ENCODE assay signal across 10 mouse cellular contexts in genomic region chr17:53688321-53688720, GRCm38 (mm10). TPM values are rescaled to one million over a fixed set of nuclear protein-coding genes. Genes with fewer than 3 reads are reported as not detected.
DNase-seq lines count a peak whose midpoint lies in the region; ATAC-seq and TF ChIP-seq lines count a peak whose summit lies in the region.
"Had no signal": no experiment of that assay in that cellular context is flagged by ENCODE, and none has a peak within 500 bp of the region (broad histone marks: within the 10 kb centered on the region; RNA-seq: fewer than 3 reads in every experiment).

No protein-coding gene starts in this region.

- 15% methylated on average over 1 of the region's 1 CpGs for WGBS in heart, embryonic 14.5 days
- whole genome bisulfite sequencing in hindbrain, embryonic 10.5 days: 20% methylated on average over 1 of the region's 1 CpGs
- 6% methylated on average over 1 of the region's 1 CpGs for WGBS in liver, postnatal 0 days (ENCODE audit: insufficient replicate concordance)

- H3K9ac ChIP-seq in heart, embryonic 14.5 days (ENCODE audit: low read length): peak overlapping the region; percentile 82
- peak overlapping the region; percentile 64; the same call in 1 of the 2 replicates for H3K9ac ChIP-seq in ES-E14 (ENCODE audit: insufficient read depth, low read depth, low read length, poor library complexity, severe bottlenecking)
- H3K9ac ChIP-seq in liver, postnatal 0 days (replicated peaks): peak overlapping the region; percentile 89

- peaks cover 0 to 13% of the 10 kb centered on the region in 2 experiments; a peak in 1 of 4 replicates for H3K4me1 ChIP-seq in heart, embryonic 14.5 days (ENCODE audit: control insufficient read depth in 2 of 2, insufficient read depth in 2 of 2, low read length in 2 of 2)
- peaks cover 0 to 2% of the 10 kb centered on the region in 2 experiments; a peak in 2 of 4 replicates for H3K4me1 ChIP-seq in ES-E14 (ENCODE audit: control insufficient read depth in 2 of 2, insufficient read depth in 2 of 2, low read length in 2 of 2, poor library complexity in 1 of 2)
- peaks cover 22% of the 10 kb centered on the region for H3K4me1 ChIP-seq in hindbrain, embryonic 10.5 days (replicated peaks)
- peaks cover 5% of the 10 kb centered on the region for H3K4me1 ChIP-seq in liver, postnatal 0 days (ENCODE audit: insufficient read depth)

- TF ChIP-seq EP300 in liver, postnatal 0 days (IDR thresholded peaks at IDR 0.05; ENCODE audit: low read depth): no peak

- no peaks in the 10 kb centered on the region for H3K9me3 ChIP-seq in heart, embryonic 14.5 days (ENCODE audit: control insufficient read depth, low read length)
- H3K9me3 ChIP-seq in ES-E14 (ENCODE audit: control insufficient read depth, insufficient read depth, low read depth, low read length): no peaks in the 10 kb centered on the region
- H3K9me3 ChIP-seq in hindbrain, embryonic 10.5 days: no peaks in the 10 kb centered on the region
- no peaks in the 10 kb centered on the region for H3K9me3 ChIP-seq in liver, postnatal 0 days (ENCODE audit: low read length)

- in situ Hi-C loops in ES-E14 (cut with MboI; ENCODE audit: low sequenced_read_pairs in 2 of 2, unreplicated experiment in 2 of 2): no loop called here

- no peaks in the 10 kb centered on the region for H3K27me3 ChIP-seq in heart, embryonic 14.5 days (ENCODE audit: control insufficient read depth, insufficient read depth, low read length)
- H3K27me3 ChIP-seq in hindbrain, embryonic 10.5 days (ENCODE audit: insufficient read depth, poor library complexity, severe bottlenecking): no peaks in the 10 kb centered on the region
- H3K27me3 ChIP-seq in liver, postnatal 0 days (ENCODE audit: insufficient read depth, low read length): no peaks in the 10 kb centered on the region

- H3K27ac ChIP-seq in heart, embryonic 14.5 days (replicated peaks in 1 of 2; ENCODE audit: control insufficient read depth in 1 of 2, insufficient read depth in 1 of 2, low read depth in 2 of 2, low read length in 2 of 2): no peak overlapping the region
- no peak overlapping the region for H3K27ac ChIP-seq in ES-E14 (ENCODE audit: insufficient read depth, low read depth, low read length, poor library complexity, severe bottlenecking)
- H3K27ac ChIP-seq in hindbrain, embryonic 10.5 days: peak overlapping the region; percentile 95
- 0 out of 2 replicates have a peak overlapping the region, but pooled peaks have one; percentile 99 for H3K27ac ChIP-seq in liver, postnatal 0 days (ENCODE audit: low read depth)

- peak overlapping the region; percentile 76 for H3K4me2 ChIP-seq in heart, embryonic 14.5 days (ENCODE audit: low read length)
- H3K4me2 ChIP-seq in liver, postnatal 0 days (ENCODE audit: low read depth, low read length): peak overlapping the region; percentile 92

- ATAC-seq in heart, embryonic 14.5 days (ENCODE audit: insufficient number of reproducible peaks, insufficient read depth, low FRiP score, low read depth): no peak
- no peak for ATAC-seq in liver, postnatal 0 days
- no peak for ATAC-seq in monocyte, adult 5-6 weeks (replicated peaks; ENCODE audit: insufficient number of reproducible peaks, low FRiP score, low TSS enrichment, poor library complexity, severe bottlenecking)

- H3K4me3 ChIP-seq in heart, embryonic 14.5 days (ENCODE audit: control insufficient read depth in 1 of 2, insufficient read depth in 1 of 2, low read depth in 1 of 2, low read length in 2 of 2): peak overlapping the region in 1 of 2 experiments; percentile 68; a peak in 2 of 4 replicates
- H3K4me3 ChIP-seq in ES-E14 (ENCODE audit: insufficient read depth in 1 of 2, low read depth in 1 of 2, low read length in 2 of 2, poor library complexity in 1 of 2, severe bottlenecking in 1 of 2): peak overlapping the region; percentile 81 to 93
- peak overlapping the region; percentile 68 for H3K4me3 ChIP-seq in hindbrain, embryonic 10.5 days
- H3K4me3 ChIP-seq in liver, postnatal 0 days (ENCODE audit: low read depth, low read length): peak overlapping the region; percentile 78

- DNase-seq in heart, postnatal 14 days: no peak
- DNase-seq in ES-E14 (ENCODE audit: low read depth, low spot score): no peak
- DNase-seq in hindbrain, embryonic 10.5 days (ENCODE audit: low spot score): no peak
- no peak for DNase-seq in liver, postnatal 0 days
- no peak for DNase-seq in kidney, adult 8-10 months
- DNase-seq in spleen, postnatal 4 days (ENCODE audit: low spot score in 2 of 2): no peak
- DNase-seq: cerebellum, postnatal 36 days; layer of hippocampus, postnatal 36 days had no signal

- no peak for TF ChIP-seq CTCF in liver, postnatal 0 days (IDR thresholded peaks at IDR 0.05; ENCODE audit: low read depth)

- peaks cover 31% of the 10 kb centered on the region for H3K36me3 ChIP-seq in heart, embryonic 14.5 days (ENCODE audit: control insufficient read depth, insufficient read depth, low read length)
- H3K36me3 ChIP-seq in ES-E14 (ENCODE audit: control insufficient read depth, insufficient read depth, low read length, poor library complexity, severe bottlenecking): peaks cover 14% of the 10 kb centered on the region
- H3K36me3 ChIP-seq in hindbrain, embryonic 10.5 days: peaks cover 42% of the 10 kb centered on the region
- H3K36me3 ChIP-seq in liver, postnatal 0 days (replicated peaks; ENCODE audit: insufficient read depth, low read length): peaks cover 29% of the 10 kb centered on the region

- intact Hi-C loops in heart, postnatal 14 days (cut with DNase I): loop anchor here (5.0 kb wide), 1 partner anchor 211 kb away; the partner anchor contains the start of gene Rab5a

TF ChIP-seq in ES-E14, 5 proteins besides CTCF, POLR2A, EP300 and RAD21:
- TF ChIP-seq CHD2 (IDR thresholded peaks at IDR 0.05; ENCODE audit: low read depth, low read length) (no peak), ZNF384 (IDR thresholded peaks at IDR 0.05; ENCODE audit: low read depth, low read length) (no peak), ZC3H11A (IDR thresholded peaks at IDR 0.05; ENCODE audit: borderline replicate concordance, low read depth, low read length) (no peak), MAFK (IDR thresholded peaks at IDR 0.05; ENCODE audit: insufficient read depth, low read depth, low read length) (no peak), HCFC1 (IDR thresholded peaks at IDR 0.05; ENCODE audit: borderline replicate concordance, insufficient read depth, low read length) (no peak)

RNA-seq across cellular contexts. Expression of gene Sgo1, which starts 0.8 kb away (rescaled TPM):
- polyA plus RNA-seq in heart, embryonic 14.5 days (2014; fragmentation: Nextera tagmentation; extraction: Ambion mirVana): 18.9 and 21.1 TPM in 2 replicates
- total RNA-seq in heart, postnatal 14 days (2021): 1 to 10 TPM in 1 of 2 experiments, under 1 TPM in 1; 0.86 to 2.1 TPM
- 23.8 and 26.5 TPM in 2 replicates for total RNA-seq in ES-E14 (2012; rRNA removed)
- 36.3 and 47.8 TPM in 2 replicates for polyA plus RNA-seq in hindbrain, embryonic 10.5 days (2016; fragmentation: Nextera tagmentation; extraction: Ambion mirVana)
- 21.4 and 24.6 TPM in 2 replicates for polyA plus RNA-seq in liver, postnatal 0 days (2015; fragmentation: Nextera tagmentation; extraction: Ambion mirVana)
- total RNA-seq in monocyte, adult 5-6 weeks (2017): 0.11 to 1.8 TPM (median 0.29 TPM) in 3 replicates

Comparison
In these comparisons a context has a peak if more than half of its experiments do, and no peak if none do; other contexts are left out.
1. H3K27ac ChIP-seq: peak in hindbrain, embryonic 10.5 days (single experiment) and liver, postnatal 0 days (single experiment); none in heart, embryonic 14.5 days (0 of 2) and ES-E14 (single experiment).
2. Peak in every context shown above with its lines, with median percentiles within 50 percentile points of each other: H3K9ac ChIP-seq.